Mouse (Mus musculus): Measurements from ENCODE around the gene Fam83e. TPM values are rescaled to one million over a fixed set of nuclear protein-coding genes. Genes with fewer than 3 reads are reported as not detected.
A peak's percentile ranks its signal among the peaks of the same experiment; 100 is the strongest.

The Fam83e gene
- 1.8 and 2.2 TPM in 2 replicates for polyA plus RNA-seq (2016; fragmentation: Nextera tagmentation; extraction: Ambion mirVana)

- WGBS: 88% methylated on average over 14 of the region's 14 CpGs
- no peak for DNase-seq (ENCODE audit: low spot score)
- Histone ChIP-seq H3K27me3 (replicated peaks; ENCODE audit: low read depth, poor library complexity, severe bottlenecking) (no peaks in the 10 kb centered on the region), H3K4me3 (peak within 1 kb of the TSS; percentile 70), H3K27ac (replicated peaks) (peak within 1 kb of the TSS; percentile 30; the same call in 1 of the 2 replicates), H3K9me3 (no peaks in the 10 kb centered on the region), H3K4me1 (peaks cover 41% of the 10 kb centered on the region), H3K36me3 (replicated peaks) (peaks cover 70% of the 10 kb centered on the region)
These were observed at the start of gene Fam83e for GRCm38 (mm10) chr7:45720413-45721233. TSS of gene Fam83e (plus strand) at chr7:45721212.

DNA sequence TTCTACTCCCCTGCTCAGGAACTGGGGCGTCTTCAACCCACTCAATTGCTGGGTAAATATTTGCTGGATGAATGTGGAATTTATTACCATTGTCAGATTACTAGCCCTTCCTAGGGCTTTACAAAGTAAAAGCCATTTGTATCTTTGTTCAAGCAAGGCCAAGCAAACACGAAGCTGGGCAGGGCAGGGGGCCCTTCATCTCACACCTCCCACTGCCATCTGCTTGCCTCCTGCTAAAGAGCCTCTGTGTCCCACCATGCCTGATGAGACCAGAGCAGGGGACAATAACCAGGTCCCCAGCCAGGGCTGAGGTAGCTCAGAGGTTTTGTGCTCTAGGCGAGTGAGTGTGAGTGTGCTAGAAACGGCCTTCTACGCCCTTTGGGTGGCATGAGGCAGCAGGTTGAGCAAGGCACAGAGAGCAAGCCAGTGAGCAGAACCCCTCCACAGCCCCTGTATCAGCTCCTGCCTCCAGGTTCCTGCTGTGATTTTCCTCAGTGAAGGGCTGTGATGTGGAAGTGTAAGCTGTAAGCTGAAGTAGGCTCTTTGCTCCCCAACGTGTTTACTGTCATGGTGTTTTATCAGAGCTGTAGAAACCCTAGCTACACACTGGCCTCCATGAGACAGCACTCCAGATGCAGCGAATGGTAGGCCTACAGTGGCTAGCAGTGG lies 43.3 kb upstream of the Fam83e start:
- no peaks in the 10 kb centered on the region for H3K9me3 ChIP-seq
- WGBS: 87% methylated on average over 7 of the region's 7 CpGs
- peaks cover 6% of the 10 kb centered on the region for H3K4me1 ChIP-seq
- no peak for DNase-seq (ENCODE audit: low spot score)
- no peaks in the 10 kb centered on the region for H3K36me3 ChIP-seq (replicated peaks)
- H3K27ac ChIP-seq (replicated peaks): no peak overlapping the region; the same call in 1 of the 2 replicates
- 0 out of 2 replicates have a peak, but pooled peaks cover 4% of the 10 kb centered on the region for H3K27me3 ChIP-seq (replicated peaks; ENCODE audit: low read depth, poor library complexity, severe bottlenecking)
- H3K4me3 ChIP-seq: no peak overlapping the region

DNA sequence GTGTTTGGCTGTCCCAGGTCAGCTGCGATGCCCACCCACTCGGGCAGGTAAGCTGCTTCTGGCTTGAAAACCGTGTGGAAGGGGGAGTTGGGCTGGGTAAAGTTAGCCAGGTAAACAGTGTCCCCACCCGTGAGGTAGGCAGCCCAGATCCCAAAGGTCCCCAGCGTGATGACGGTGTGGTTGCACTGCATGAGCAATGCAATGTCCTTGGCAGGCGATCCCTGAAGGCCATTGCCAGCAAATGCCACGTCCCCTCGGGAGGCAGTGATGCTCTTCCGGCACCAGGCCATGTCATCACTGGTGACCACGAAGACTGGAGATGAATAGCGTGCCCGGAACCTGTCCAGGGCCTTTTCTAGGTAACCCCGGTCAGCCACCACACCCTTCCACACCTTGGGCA lies 42.5 kb upstream of the Fam83e start:
- H3K27ac ChIP-seq (replicated peaks): no peak overlapping the region
- WGBS: 94% methylated on average over 14 of the region's 14 CpGs
- H3K27me3 ChIP-seq (replicated peaks; ENCODE audit: low read depth, poor library complexity, severe bottlenecking): 0 out of 2 replicates have a peak, but pooled peaks cover 7% of the 10 kb centered on the region
- H3K4me3 ChIP-seq: no peak overlapping the region
- no peaks in the 10 kb centered on the region for H3K9me3 ChIP-seq
- H3K4me1 ChIP-seq: peaks cover 14% of the 10 kb centered on the region
- no peak for DNase-seq (ENCODE audit: low spot score)
- H3K36me3 ChIP-seq (replicated peaks): no peaks in the 10 kb centered on the region

- Histone ChIP-seq H3K27ac (replicated peaks) (no peak overlapping the region; the same call in 1 of the 2 replicates), H3K4me1 (peaks cover 29% of the 10 kb centered on the region), H3K4me3 (no peak overlapping the region), H3K27me3 (replicated peaks; ENCODE audit: low read depth, poor library complexity, severe bottlenecking) (peaks cover 17% of the 10 kb centered on the region; the same call in 1 of the 2 replicates), H3K9me3 (no peaks in the 10 kb centered on the region), H3K36me3 (replicated peaks) (no peaks in the 10 kb centered on the region)
- WGBS: 76% methylated on average over 14 of the region's 14 CpGs
- no peak for DNase-seq (ENCODE audit: low spot score)
These were observed 40.9 kb upstream of the Fam83e start for GRCm38 (mm10) chr7:45679966-45680621.

- Histone ChIP-seq H3K4me1 (peaks cover 40% of the 10 kb centered on the region), H3K36me3 (replicated peaks) (no peaks in the 10 kb centered on the region), H3K9me3 (no peaks in the 10 kb centered on the region), H3K27me3 (replicated peaks; ENCODE audit: low read depth, poor library complexity, severe bottlenecking) (peaks cover 18% of the 10 kb centered on the region; the same call in 1 of the 2 replicates), H3K27ac (replicated peaks) (no peak overlapping the region), H3K4me3 (no peak overlapping the region)
- DNase-seq (ENCODE audit: low spot score): no peak
- WGBS: 86% methylated on average over 8 of the region's 8 CpGs
These were observed 39.8 kb upstream of the Fam83e start for GRCm38 (mm10) chr7:45681046-45681736.

DNA sequence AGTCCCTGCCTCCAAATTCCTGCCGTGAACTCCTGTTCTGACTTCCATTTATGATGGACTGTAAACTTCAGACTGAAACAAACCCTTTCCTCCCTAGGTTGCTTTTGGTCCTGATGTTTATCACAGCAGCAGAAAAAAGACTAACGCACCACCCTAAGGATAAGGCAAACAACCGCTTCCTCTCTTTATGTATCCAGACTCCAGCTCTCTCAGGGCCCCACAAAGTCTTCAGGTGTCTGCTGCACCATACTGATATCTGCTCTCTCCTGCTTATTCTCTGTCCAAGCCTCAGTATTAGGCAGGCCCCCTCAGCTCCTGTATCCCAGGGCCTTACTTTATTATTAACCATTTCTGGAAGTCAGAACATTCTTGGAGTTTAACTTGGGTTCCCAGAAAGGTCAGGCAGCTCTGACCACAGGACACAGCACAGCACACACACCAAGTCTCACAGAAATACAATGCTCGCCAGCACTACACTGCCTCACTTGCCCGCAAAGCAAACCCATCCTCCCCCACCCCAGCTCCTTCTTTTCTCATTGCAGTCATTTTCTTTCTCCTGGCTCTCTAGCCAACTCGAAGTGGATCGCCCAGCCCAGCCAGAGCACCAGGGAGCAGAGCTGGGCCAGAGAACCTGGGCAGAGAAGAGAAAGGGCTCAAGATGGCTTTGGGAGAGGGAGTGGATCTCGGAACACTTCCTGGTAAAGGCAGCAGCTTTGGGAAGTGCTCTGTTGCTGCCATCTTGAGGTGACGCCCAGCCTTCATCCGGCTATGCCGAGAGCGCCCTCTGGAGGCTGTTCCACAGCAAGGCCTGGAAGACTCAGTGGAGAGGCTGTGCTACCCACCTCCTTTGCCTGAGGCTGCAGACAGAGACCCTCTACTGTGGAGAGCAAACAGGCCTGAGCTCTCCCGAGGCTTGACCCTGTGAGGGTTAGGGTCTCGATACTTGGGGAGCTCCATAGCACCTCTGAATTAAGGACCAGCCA lies 38.6 kb upstream of the Fam83e start:
- Histone ChIP-seq H3K27me3 (replicated peaks; ENCODE audit: low read depth, poor library complexity, severe bottlenecking) (peaks cover 22% of the 10 kb centered on the region; the same call in 1 of the 2 replicates), H3K36me3 (replicated peaks) (no peaks in the 10 kb centered on the region), H3K4me1 (peaks cover 52% of the 10 kb centered on the region), H3K4me3 (peak overlapping the region; percentile 42), H3K9me3 (no peaks in the 10 kb centered on the region), H3K27ac (replicated peaks) (peak overlapping the region; percentile 90)
- peak; percentile 93 for DNase-seq (ENCODE audit: low spot score)
- 29% methylated on average over 14 of the region's 14 CpGs for WGBS

GRCm38 (mm10) chr7:45683396-45684050 lies 37.5 kb upstream of the Fam83e start, which contains the start of gene Ntn5:
TSS of gene Ntn5 (plus strand) at chr7:45684022.
- WGBS: 68% methylated on average over 7 of the region's 7 CpGs
- H3K4me1 ChIP-seq: peaks cover 52% of the 10 kb centered on the region
- DNase-seq (ENCODE audit: low spot score): no peak

DNA sequence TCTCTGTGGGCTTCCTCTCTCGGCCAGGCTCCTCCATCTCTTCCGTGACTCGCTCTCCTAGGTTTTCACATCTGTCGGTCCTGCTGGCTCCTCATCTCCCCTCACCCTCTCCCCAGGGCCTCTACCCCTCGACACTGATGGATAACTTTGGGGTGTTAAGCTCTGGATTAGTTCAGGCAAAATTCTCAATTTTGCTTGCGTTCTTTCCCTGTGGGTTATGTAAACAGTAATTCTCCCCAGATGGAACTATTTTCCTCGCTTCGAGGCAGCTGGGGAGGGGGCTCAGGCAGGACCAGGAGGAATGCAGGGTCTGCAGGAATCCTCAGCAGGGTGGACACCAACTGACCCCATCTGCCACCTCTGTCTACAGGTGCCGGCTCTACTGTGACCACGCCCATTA lies 35.2 kb upstream of the Fam83e start:
- Histone ChIP-seq H3K27me3 (replicated peaks; ENCODE audit: low read depth, poor library complexity, severe bottlenecking) (peaks cover 28% of the 10 kb centered on the region; the same call in 1 of the 2 replicates), H3K27ac (replicated peaks) (peak overlapping the region; percentile 76), H3K9me3 (no peaks in the 10 kb centered on the region), H3K4me1 (peaks cover 72% of the 10 kb centered on the region), H3K4me3 (peak overlapping the region; percentile 30; the same call in 1 of the 2 replicates), H3K36me3 (replicated peaks) (no peaks in the 10 kb centered on the region)
- 43% methylated on average over 10 of the region's 10 CpGs for WGBS
- no peak for DNase-seq (ENCODE audit: low spot score)

More at GRCm38 (mm10) chr7:45683396-45684050, 37.5 kb upstream of the Fam83e start, which contains the start of gene Ntn5:
- Histone ChIP-seq H3K9me3 (no peaks in the 10 kb centered on the region), H3K4me3 (peak within 1 kb of the TSS; percentile 42), H3K27ac (replicated peaks) (peak within 1 kb of the TSS; percentile 90), H3K27me3 (replicated peaks; ENCODE audit: low read depth, poor library complexity, severe bottlenecking) (peaks cover 22% of the 10 kb centered on the region; the same call in 1 of the 2 replicates), H3K36me3 (replicated peaks) (no peaks in the 10 kb centered on the region)

DNA sequence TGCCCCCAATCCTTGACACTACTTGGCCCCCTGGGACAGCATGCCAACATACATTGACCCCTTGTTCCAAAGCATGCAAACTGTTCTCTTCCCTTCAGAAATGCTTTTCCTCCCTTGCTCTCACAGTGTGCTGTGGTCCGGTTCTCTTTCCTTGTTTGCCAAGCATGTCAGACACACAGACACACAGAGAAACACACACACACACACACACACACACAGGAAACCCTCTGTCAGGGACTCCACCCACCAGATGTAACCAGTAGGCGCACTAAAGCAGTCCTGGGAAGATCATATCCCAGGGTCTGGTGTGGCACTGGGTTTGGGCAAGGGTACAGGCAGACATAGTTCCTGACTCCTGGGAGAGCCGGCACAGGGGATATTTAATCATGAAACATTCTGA lies 34.2 kb upstream of the Fam83e start:
- Histone ChIP-seq H3K9me3 (no peaks in the 10 kb centered on the region), H3K27ac (replicated peaks) (peak overlapping the region; percentile 74; the same call in 1 of the 2 replicates), H3K4me3 (no peak overlapping the region), H3K36me3 (replicated peaks) (no peaks in the 10 kb centered on the region), H3K4me1 (peaks cover 72% of the 10 kb centered on the region), H3K27me3 (replicated peaks; ENCODE audit: low read depth, poor library complexity, severe bottlenecking) (peaks cover 28% of the 10 kb centered on the region; the same call in 1 of the 2 replicates)
- WGBS: 74% methylated on average over 3 of the region's 3 CpGs
- DNase-seq (ENCODE audit: low spot score): no peak

DNA sequence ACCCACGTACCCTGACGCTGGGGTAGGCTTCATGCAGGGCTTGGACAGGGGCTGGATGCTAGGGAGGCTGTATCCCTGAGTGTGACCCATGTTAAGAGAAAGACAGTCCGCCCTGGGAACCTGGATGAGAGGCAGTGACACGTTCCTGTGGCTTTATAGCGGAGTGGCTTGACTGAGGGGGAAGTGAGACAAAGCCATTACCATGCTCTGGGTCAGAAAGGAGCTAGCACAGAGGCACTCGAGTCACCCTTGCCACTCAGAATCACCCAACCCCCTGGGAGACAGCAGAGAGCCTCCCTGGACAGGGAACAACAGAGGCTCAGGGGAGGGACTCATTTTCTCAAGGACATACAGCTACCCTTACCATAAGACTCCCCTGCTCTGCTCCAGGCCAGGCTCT lies 31.9 kb upstream of the Fam83e start:
- peak overlapping the region; percentile 27; the same call in 1 of the 2 replicates for H3K27ac ChIP-seq (replicated peaks)
- H3K4me1 ChIP-seq: peaks cover 63% of the 10 kb centered on the region
- no peak for DNase-seq (ENCODE audit: low spot score)
- no peak overlapping the region for H3K4me3 ChIP-seq
- H3K27me3 ChIP-seq (replicated peaks; ENCODE audit: low read depth, poor library complexity, severe bottlenecking): peaks cover 18% of the 10 kb centered on the region; the same call in 1 of the 2 replicates
- no peaks in the 10 kb centered on the region for H3K36me3 ChIP-seq (replicated peaks)
- 64% methylated on average over 6 of the region's 6 CpGs for WGBS
- no peaks in the 10 kb centered on the region for H3K9me3 ChIP-seq

All from embryonic facial prominence, embryonic 10.5 days (tissue).